Mouse (Mus musculus): ENCODE measurements around the gene Ctse.
"Not testable (repeated sequence)": the region's sequence is repeated elsewhere in the genome, so short reads cannot be mapped to it uniquely, and the experiment has no call there.

Gene Ctse

DNA sequence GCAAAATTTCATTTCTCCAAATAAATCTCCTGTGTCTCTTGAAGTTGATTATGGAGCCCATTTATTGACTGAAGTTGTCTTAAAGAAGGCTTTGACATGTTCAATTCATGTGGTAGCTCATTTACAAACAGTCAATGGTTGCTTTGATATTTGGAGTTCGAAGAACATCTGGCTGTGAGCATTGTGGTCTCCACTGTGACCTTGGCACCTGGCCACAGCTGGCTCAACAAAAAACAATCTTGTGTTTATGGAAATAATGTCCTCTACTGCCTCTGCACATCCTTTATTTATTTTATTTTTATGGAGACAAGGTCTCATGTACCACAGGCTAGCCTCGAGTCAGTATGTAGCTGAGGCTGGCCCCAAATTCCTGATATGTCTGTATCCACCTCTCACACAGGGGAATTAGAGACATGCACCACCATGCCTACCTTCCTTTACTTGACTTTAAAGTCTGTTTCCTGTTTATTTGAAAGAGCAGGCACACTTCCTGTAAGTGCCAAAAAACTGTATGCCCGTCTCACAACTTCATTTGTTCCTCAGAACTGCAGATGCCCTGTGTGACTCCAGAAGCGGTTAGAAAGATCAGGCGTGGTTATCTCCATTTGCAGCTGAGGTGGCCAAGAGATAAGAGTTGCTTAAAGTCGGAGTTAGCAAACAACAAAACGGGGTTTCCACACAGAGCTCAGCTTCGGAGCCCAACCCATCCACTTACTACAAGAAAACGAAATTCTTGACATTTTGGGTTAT is at the start of gene Ctse:
Gene Ctse, plus strand, starts transcription at position 516 of the 750 bp plus-strand sequence.
- DNase-seq (ENCODE audit: low spot score in 2 of 2) = no peak

DNA sequence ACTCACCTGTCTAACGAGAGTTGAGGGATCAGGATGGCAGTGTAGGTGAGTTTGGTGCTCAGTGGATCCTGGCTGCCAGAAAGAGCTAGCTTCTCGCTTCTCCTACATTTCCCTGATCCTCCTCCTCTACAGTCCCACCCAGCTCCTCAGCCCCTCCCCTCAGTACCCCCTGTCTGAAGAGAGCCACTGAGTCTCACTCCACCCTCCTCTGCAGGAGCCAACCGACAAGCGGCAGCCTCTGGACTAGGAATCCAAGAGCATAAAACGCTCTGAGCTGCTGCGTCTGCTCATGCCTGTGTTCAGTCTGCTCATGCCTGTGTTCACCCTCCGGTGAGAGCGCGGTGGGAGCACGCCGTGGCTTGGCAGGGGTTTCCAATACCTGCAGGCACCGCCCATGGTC is 39.2 kb upstream of the Ctse start, which contains the start of gene Avpr1b:
Gene Avpr1b, plus strand, starts transcription at position 335 of the 400 bp plus-strand sequence.
- no peak for DNase-seq (ENCODE audit: low spot score in 2 of 2)

DNA sequence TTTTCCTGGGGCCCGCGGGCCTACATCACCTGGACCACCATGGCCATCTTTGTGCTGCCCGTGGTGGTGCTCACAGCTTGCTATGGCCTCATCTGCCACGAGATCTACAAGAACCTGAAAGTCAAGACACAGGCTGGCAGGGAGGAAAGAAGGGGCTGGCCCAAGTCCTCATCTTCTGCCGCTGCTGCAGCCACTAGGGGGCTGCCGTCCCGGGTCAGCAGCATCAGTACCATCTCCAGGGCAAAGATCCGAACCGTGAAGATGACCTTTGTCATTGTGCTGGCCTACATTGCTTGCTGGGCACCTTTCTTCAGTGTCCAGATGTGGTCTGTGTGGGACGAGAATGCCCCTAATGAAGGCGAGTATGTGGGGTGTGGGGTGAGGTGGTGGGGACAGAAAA is 37.8 kb upstream of the Ctse start:
- no peak for DNase-seq (ENCODE audit: low spot score in 2 of 2)

- DNase-seq (ENCODE audit: low spot score in 2 of 2) = no peak
These were observed 31.4 kb upstream of the Ctse start for GRCm38 (mm10) chr1:131606719-131607118.

DNA sequence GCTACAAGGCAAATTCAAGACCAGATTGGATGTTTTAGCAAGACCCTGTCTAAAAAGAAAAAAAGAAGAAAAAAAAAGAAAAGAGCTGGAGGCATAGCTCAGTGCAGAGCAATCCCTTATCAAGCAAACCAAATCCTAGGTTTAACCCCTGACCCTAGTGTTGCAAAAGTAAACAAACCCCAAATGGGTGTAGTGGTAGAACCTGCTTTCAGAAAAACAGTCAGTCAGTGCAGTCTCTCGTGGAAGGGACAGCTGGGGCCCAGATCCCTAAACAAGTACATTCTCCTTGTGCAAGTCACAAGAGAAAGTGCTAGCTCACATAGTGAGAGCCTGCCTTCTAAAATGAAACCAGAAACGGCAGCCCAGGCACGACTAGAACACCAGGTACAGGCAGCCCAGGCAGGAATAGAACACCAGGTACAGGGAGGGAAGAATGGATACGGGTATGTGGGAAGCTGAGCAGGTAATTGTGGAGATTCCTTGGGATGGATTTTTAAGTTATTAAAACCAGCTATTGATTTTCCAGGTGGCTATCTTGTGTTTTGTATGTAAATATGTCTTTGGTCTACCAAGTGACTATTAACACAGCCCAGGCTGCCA is 25.4 kb upstream of the Ctse start:
- DNase-seq (ENCODE audit: low spot score in 2 of 2) = no peak

GRCm38 (mm10) chr1:131613361-131614133 is 24.6 kb upstream of the Ctse start:
- DNase-seq (ENCODE audit: low spot score in 2 of 2) = peak; percentile 52 to 66

DNA sequence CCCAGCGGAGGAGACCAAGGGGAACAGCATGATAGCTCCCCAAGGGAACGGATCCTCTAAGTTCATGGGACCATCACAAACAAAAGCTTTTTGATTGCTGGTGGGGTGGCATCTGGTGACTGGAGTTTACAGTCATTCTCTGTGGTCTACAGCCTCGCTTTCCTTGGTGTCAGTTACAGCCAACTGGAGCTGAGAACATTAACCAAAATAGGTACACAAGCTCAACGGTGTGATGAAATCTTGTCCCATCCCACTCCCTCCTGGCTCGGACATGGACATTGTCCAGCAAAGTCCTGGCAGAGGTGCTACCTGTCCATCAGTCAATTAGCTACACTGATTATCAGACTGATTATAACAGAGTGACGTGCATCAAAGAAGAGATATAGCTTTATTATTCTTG is 23.5 kb upstream of the Ctse start:
- no peak for DNase-seq (ENCODE audit: low spot score in 2 of 2)

GRCm38 (mm10) chr1:131616131-131616530 is 22.0 kb upstream of the Ctse start:
- no peak for DNase-seq (ENCODE audit: low spot score in 2 of 2)

DNA sequence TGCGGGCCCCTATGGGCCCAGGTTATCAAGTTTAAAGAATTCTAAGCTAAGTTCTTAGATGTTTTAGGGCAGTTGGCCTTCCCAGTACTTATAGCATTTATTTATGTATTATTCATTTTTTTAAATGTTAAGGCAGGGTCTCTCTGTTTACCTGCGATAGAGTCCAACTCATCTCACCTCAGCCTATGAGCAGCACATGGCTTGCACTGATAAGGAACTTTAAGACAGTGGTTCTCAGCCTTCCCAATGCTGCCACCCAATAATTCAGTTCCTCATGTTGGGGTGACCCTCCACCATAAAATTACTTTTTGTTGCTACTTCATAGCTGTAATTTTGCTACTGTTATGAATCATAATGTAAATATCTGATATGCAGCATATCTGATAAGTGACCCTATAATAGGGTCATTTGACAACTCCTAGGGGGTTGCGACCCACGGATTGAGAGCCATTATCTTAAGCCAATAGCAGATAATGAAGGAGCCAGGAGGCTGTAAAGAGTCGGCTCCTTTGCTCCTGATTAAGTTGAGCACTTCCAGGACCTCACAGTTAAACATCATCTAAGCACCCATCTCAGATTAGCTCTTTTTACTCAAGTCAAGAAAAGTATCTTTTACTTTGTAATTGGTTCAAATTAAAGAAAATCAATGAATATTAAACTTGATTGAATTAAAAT is 21.4 kb upstream of the Ctse start:
- no peak for DNase-seq (ENCODE audit: low spot score in 2 of 2)

DNA sequence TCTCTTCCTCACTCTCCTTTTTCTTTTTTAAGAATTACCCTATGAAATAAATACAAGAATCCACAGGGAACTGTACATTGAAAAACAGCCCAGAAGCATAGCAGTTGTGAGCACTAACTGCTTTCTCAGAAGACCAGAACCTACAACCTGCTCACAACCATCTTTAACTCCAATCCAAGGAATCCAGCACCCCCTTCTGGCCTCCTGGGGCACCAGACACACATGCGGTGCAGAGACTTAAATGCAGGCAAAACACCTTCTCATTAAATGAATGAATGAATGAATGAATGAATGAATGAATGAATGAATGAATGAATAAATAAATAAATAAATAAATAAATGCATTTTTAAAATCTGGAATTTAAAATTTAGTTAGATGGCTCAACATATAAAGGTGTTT is 19.5 kb upstream of the Ctse start:
- DNase-seq (ENCODE audit: low spot score in 2 of 2) = no peak

DNA sequence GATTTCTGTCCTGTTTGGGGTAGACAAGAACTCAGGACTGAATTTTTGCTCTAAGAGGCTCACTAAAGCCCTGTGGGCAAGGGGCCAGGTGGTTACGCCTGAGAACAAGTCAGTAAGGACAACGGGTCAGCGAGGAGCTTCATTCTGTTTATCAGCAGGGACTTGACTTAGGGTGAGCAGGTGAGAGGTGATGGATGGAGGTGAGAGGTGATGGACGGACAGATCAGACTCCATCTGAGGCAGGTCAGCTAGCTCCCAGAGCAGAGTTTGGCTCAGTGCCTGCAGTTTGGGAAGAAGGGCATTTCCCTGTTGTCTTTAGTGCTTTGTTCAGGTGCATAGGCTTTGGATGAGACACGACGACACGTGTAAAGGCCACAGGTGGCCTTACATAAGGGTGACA is 18.8 kb upstream of the Ctse start:
- no peak for DNase-seq (ENCODE audit: low spot score in 2 of 2)

- no peak for DNase-seq (ENCODE audit: low spot score in 2 of 2)
These were observed 14.5 kb upstream of the Ctse start for GRCm38 (mm10) chr1:131623644-131624043.

GRCm38 (mm10) chr1:131624175-131624835 is 13.8 kb upstream of the Ctse start:
- no peak for DNase-seq (ENCODE audit: low spot score in 2 of 2)

- DNase-seq (ENCODE audit: low spot score in 2 of 2) = no peak
These were observed 11.9 kb upstream of the Ctse start for GRCm38 (mm10) chr1:131626200-131626599.

DNA sequence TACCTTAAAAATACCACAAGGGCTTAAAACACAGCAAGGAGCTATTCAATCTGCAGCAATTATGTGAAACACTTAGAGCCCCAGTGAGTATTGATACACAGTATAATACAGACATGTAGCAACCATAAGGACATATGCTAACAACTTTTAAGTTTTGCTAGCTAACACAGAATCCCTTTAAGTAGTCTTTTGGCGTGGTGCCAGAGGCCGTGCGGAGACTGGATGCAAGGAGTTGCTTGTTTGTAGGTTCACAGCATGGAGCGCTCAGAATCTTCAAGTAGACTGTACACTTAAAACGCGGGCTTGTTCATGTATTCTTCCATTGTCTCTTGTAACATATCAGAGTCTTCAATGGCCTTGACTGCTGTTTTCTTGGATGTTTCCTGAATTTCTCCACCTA is 5.9 kb upstream of the Ctse start:
- not testable (repeated sequence) for DNase-seq (ENCODE audit: low spot score in 2 of 2)

DNA sequence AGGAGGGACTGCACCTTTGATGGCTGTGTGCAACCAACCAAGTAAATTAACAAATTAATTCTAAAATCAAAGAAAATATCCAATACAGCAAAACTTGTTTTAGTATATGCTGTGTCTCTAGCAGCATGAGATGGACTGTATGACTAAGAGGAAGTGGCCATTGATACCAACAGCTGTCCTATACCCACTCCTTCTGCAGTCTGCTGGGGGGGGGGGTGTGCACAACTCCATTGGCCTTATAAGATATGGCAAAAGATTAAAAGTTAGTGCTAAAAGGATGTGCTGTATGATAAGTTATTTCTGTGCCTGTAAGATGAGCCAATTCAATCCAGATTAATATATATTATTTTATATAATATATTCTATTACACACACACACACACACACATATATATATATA is 3.6 kb upstream of the Ctse start:
- no peak for DNase-seq (ENCODE audit: low spot score in 2 of 2)

DNA sequence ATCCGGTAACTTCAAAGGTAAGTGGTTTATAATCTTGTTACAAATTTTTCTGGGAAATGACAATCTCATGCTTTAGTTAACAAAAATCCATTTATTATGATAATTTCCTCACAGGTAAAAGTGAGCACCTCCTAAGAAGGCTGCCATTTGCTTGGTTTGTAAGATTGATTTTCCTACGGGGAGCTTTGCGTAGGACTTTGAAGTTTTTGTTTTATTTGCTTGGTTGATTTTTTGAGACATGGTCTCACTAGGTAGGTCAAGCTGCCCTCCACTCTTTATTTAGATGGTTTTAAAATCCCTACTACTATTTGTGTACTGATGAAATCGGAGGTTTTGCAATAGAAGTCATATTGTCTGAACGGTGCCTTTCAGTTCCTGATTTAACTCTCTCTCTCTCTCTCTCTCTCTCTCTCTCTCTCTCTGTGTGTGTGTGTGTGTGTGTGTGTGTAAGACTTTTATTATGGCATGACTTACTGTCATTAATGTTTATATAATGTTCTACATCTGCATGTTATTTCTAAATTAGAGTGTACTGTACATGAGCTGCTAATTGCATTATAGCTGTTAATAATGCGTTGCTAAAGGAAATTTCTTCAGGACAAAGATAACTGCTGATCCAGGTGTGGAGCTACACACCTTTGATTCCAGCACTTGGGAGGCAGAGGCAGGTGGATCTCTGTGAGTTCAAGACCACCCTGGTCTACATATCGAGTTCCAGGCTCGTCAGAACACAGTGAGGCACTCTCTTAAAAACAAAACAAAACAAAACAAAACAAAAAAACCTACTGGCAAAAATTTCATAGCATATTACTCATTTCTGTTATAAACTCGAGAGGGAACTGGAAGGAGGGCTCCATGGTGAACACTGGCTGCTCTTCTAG is 675 bp downstream of the Ctse start:
- no peak for DNase-seq (ENCODE audit: low spot score in 2 of 2)

DNA sequence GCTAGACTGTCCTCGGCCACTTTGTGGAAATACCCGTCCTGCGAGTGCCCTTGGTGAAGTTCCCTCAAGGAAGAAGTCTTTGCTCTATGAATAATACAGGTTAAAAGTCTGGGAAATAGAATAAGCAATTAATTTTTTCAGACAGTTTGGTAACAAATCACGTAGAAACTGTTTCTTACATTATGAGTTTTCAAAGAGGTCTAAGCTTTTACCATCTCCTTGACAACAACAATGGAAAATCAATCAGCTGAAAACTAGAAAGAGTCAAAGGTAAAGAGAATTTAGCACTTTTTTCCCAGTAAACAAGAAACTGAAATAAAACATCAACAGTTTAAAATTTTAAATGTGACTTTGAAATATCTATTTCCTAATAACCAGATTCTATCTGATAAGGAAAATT is 2.0 kb downstream of the Ctse start:
- no peak for DNase-seq (ENCODE audit: low spot score in 2 of 2)

GRCm38 (mm10) chr1:131641565-131641964 is 3.5 kb downstream of the Ctse start:
- no peak for DNase-seq (ENCODE audit: low spot score in 2 of 2)

DNA sequence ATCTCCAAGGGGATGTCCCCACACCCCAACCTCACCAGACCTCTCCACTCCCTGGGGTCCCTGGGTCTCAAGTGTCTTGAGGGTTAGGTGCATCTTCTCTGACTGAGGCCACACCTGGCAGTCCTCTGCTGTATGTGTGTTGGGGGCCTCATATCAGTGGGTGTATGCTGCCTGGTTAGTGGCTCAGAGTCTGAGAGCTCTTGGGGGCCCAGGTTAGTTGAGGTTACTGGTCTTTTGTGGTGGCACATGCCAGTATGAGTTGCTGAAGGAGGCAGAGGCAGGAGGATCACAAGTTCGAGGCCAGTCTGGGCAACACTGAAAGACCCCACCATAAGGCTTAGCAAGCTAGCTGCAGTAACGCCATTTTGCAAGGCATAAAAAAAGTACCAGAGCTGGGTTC is 4.1 kb downstream of the Ctse start:
- DNase-seq (ENCODE audit: low spot score in 2 of 2) = no peak
